In genomic region chr8:84588498-84588897, GRCm38 (mm10) we compare ENCODE assay signal across 13 mouse cellular contexts.
DNase-seq lines count a peak whose midpoint lies in the region; ATAC-seq and TF ChIP-seq lines count a peak whose summit lies in the region.
"Had no signal": no experiment of that assay in that cellular context is flagged by ENCODE, and none has a peak within 500 bp of the region (broad histone marks: within the 10 kb centered on the region; RNA-seq: fewer than 3 reads in every experiment).

No protein-coding gene starts in this region.

- intact Hi-C loops in left cerebral cortex, postnatal 4 days (cut with DNase I) = no loop called here

- no peaks in the 10 kb centered on the region for H3K36me3 ChIP-seq in stomach, embryonic 15.5 days
- H3K36me3 ChIP-seq: forebrain, embryonic 12.5 days; lung, embryonic 15.5 days had no signal

- H3K27ac ChIP-seq in stomach, embryonic 15.5 days = no peak overlapping the region
- no peak overlapping the region for H3K27ac ChIP-seq in layer of hippocampus, adult 2 months
- H3K27ac ChIP-seq: forebrain, embryonic 12.5 days; lung, embryonic 15.5 days; midbrain, embryonic 12.5 days had no signal

- H3K4me3 ChIP-seq in stomach, embryonic 15.5 days (replicated peaks) = no peak overlapping the region
- H3K4me3 ChIP-seq in layer of hippocampus, adult 2 months = no peak overlapping the region
- H3K4me3 ChIP-seq: forebrain, embryonic 12.5 days; lung, embryonic 15.5 days; midbrain, embryonic 12.5 days had no signal

- H3K4me2 ChIP-seq in stomach, embryonic 15.5 days = no peak overlapping the region
- H3K4me2 ChIP-seq: forebrain, embryonic 12.5 days; lung, embryonic 15.5 days; midbrain, embryonic 12.5 days had no signal

- H3K9ac ChIP-seq in stomach, embryonic 15.5 days = no peak overlapping the region
- H3K9ac ChIP-seq: forebrain, embryonic 12.5 days; lung, embryonic 15.5 days; midbrain, embryonic 12.5 days had no signal

- ATAC-seq in stomach, embryonic 15.5 days (ENCODE audit: insufficient read depth, low FRiP score, low read depth) = peak; percentile 33; the same call in 1 of the 2 replicates
- ATAC-seq: hindbrain, embryonic 16.5 days had no signal

- TF ChIP-seq CTCF in layer of hippocampus, adult 2 months (conservative IDR thresholded peaks at IDR 0.05) = no peak

- H3K27me3 ChIP-seq in stomach, embryonic 15.5 days (replicated peaks) = 0 out of 2 replicates have a peak, but pooled peaks cover 5% of the 10 kb centered on the region
- H3K27me3 ChIP-seq: forebrain, embryonic 12.5 days had no signal

- H3K9me3 ChIP-seq in stomach, embryonic 15.5 days = no peaks in the 10 kb centered on the region
- H3K9me3 ChIP-seq: forebrain, embryonic 12.5 days; lung, embryonic 15.5 days; midbrain, embryonic 12.5 days had no signal

- DNase-seq in left cerebral cortex, postnatal 4 days = peak; percentile 36
- no peak for DNase-seq in left cerebral cortex, adult 18-20 months (ENCODE audit: low spot score in 2 of 2)
- peak; percentile 66 for DNase-seq in adrenal gland, postnatal 14 days
- DNase-seq in liver = peak; percentile 79
- no peak for DNase-seq in layer of hippocampus, adult 2 months (ENCODE audit: low spot score in 2 of 2)
- no peak for DNase-seq in right cerebral cortex, postnatal 10 days (ENCODE audit: low spot score in 2 of 2)
- DNase-seq: gastrocnemius, postnatal 10 days; kidney, postnatal 25 days had no signal

- WGBS in stomach, embryonic 15.5 days = 72% methylated on average over 11 of the region's 11 CpGs

- no peaks in the 10 kb centered on the region for H3K4me1 ChIP-seq in stomach, embryonic 15.5 days

Comparison
In these comparisons a context has a peak if more than half of its experiments do, and no peak if none do; other contexts are left out.
1. DNase-seq: peak in left cerebral cortex, postnatal 4 days (single experiment), adrenal gland, postnatal 14 days (single experiment) and liver (single experiment); none in left cerebral cortex, adult 18-20 months (0 of 2), layer of hippocampus, adult 2 months (0 of 2) and right cerebral cortex, postnatal 10 days (0 of 2).